Mouse (Mus musculus) limb, embryonic 11.5 days (tissue): ENCODE data around the gene Bicdl2. TPM values are rescaled to one million over a fixed set of nuclear protein-coding genes. Genes with fewer than 3 reads are reported as not detected.

Source experiments
- ATAC-seq: fragments of 200-750 bp; cut with Nextera tagmentation; 2 replicates; pipeline ENCODE4 v1.8.0; 2017; ENCODE audit warnings: low read depth; ENCODE audit not compliant: insufficient number of reproducible peaks, low FRiP score, low TSS enrichment
- DNase-seq: peaks from one replicate; pipeline ENCODE4 v3.0.0-alpha.2; 2015; ENCODE audit warnings: low spot score
- H3K27ac ChIP-seq: fragments of 300-500 bp; sonication (generic); replicated peaks from 2 replicates; pipeline ENCODE4 v1.5.1; 2014; ENCODE audit warnings: low read depth, mild to moderate bottlenecking, low read length
- H3K27me3 ChIP-seq: fragments of 300-500 bp; sonication (generic); 2 replicates; pipeline ENCODE4 v1.6.1; 2014; ENCODE audit warnings: mild to moderate bottlenecking, low read length, mixed read lengths; ENCODE audit not compliant: control insufficient read depth, insufficient read depth
- H3K36me3 ChIP-seq: fragments of 300-500 bp; sonication (generic); 2 replicates; pipeline ENCODE4 v1.6.1; 2014; ENCODE audit warnings: mild to moderate bottlenecking, low read length, moderate library complexity, mixed read lengths; ENCODE audit not compliant: control insufficient read depth, insufficient read depth
- H3K4me1 ChIP-seq: fragments of 300-500 bp; sonication (generic); 2 replicates; pipeline ENCODE4 v1.6.1; 2014; ENCODE audit warnings: low read length, mixed read lengths; ENCODE audit not compliant: control insufficient read depth, insufficient read depth
- H3K4me2 ChIP-seq: fragments of 300-500 bp; sonication (generic); 2 replicates; pipeline ENCODE4 v1.6.1; 2014; ENCODE audit warnings: low read depth, mild to moderate bottlenecking, moderate library complexity; ENCODE audit not compliant: severe bottlenecking
- H3K4me3 ChIP-seq: fragments of 300-500 bp; sonication (generic); 2 replicates; pipeline ENCODE4 v1.5.1; 2014; ENCODE audit warnings: low read depth, low read length
- H3K9ac ChIP-seq: fragments of 300-500 bp; sonication (generic); 2 replicates; pipeline ENCODE4 v1.6.1; 2014; ENCODE audit warnings: mild to moderate bottlenecking, low read length
- H3K9me3 ChIP-seq: fragments of 300-500 bp; sonication (generic); 2 replicates; pipeline ENCODE4 v1.6.1; 2016; ENCODE audit warnings: low read length; ENCODE audit not compliant: control insufficient read depth
- WGBS: fragments of 180-500 bp; shearing (Covaris S2); extraction: QIAGEN DNeasy Blood & Tissue Kit; methylation state at CpG from one replicate; pipeline ENCODE4 v1.1.7; 2014; 5-methylcytosine and 5-hydroxymethylcytosine counted together
- polyA plus RNA-seq: library from polyadenylated mRNA; unstranded; fragments of >200 nt; fragmentation: Nextera tagmentation; extraction: Ambion mirVana; gene quantifications from 2 replicates; pipeline ENCODE4 v1.2.1, GENCODE M21; 2014

Bicdl2 gene
- polyA plus RNA-seq, 1 experiment from 2014 or later = 1.3 TPM

GRCm38 (mm10) chr17:23683856-23684672 lies 23.8 kb downstream of the Bicdl2 start, which contains the start of gene Cldn9:
Gene Cldn9 (minus strand): TSS chr17:23684026.
- H3K9ac ChIP-seq = no peak within 1 kb of the TSS
- peak within 1 kb of the TSS; percentile 36 for H3K4me2 ChIP-seq
- no peak within 1 kb of the TSS for H3K27ac ChIP-seq
- peak; percentile 40 for DNase-seq
- 14% methylated on average over 15 of the region's 15 CpGs for WGBS
- H3K4me1 ChIP-seq = peaks cover 20% of the 10 kb centered on the region
- H3K9me3 ChIP-seq = no peaks in the 10 kb centered on the region
- H3K36me3 ChIP-seq = no peaks in the 10 kb centered on the region
- ATAC-seq = peak; percentile 81
- peak within 1 kb of the TSS; percentile 21 for H3K4me3 ChIP-seq
- peaks cover 41% of the 10 kb centered on the region for H3K27me3 ChIP-seq

GRCm38 (mm10) chr17:23694491-23694890 lies 34.2 kb downstream of the Bicdl2 start:
- H3K36me3 ChIP-seq = no peaks in the 10 kb centered on the region
- DNase-seq (no peak), ATAC-seq (0 out of 2 replicates have a peak, but pooled peaks have one; percentile 23)
- no peak overlapping the region for H3K4me2 ChIP-seq
- H3K4me3 ChIP-seq = no peak overlapping the region
- 63% methylated on average over 1 of the region's 1 CpGs for WGBS
- H3K27ac ChIP-seq = no peak overlapping the region
- no peaks in the 10 kb centered on the region for H3K9me3 ChIP-seq
- H3K4me1 ChIP-seq = peaks cover 11% of the 10 kb centered on the region
- peaks cover 14% of the 10 kb centered on the region for H3K27me3 ChIP-seq
- H3K9ac ChIP-seq = no peak overlapping the region

- 4% methylated on average over 3 of the region's 3 CpGs for WGBS
- Histone ChIP-seq H3K4me1 (peaks cover 14% of the 10 kb centered on the region), H3K36me3 (no peaks in the 10 kb centered on the region), H3K4me2 (no peak overlapping the region), H3K27me3 (peaks cover 19% of the 10 kb centered on the region), H3K4me3 (no peak overlapping the region), H3K9me3 (no peaks in the 10 kb centered on the region), H3K27ac (no peak overlapping the region), H3K9ac (no peak overlapping the region)
- DNase-seq (peak; percentile 64), ATAC-seq (peak; percentile 88)
These were observed 35.5 kb downstream of the Bicdl2 start for GRCm38 (mm10) chr17:23695801-23696200.

DNA sequence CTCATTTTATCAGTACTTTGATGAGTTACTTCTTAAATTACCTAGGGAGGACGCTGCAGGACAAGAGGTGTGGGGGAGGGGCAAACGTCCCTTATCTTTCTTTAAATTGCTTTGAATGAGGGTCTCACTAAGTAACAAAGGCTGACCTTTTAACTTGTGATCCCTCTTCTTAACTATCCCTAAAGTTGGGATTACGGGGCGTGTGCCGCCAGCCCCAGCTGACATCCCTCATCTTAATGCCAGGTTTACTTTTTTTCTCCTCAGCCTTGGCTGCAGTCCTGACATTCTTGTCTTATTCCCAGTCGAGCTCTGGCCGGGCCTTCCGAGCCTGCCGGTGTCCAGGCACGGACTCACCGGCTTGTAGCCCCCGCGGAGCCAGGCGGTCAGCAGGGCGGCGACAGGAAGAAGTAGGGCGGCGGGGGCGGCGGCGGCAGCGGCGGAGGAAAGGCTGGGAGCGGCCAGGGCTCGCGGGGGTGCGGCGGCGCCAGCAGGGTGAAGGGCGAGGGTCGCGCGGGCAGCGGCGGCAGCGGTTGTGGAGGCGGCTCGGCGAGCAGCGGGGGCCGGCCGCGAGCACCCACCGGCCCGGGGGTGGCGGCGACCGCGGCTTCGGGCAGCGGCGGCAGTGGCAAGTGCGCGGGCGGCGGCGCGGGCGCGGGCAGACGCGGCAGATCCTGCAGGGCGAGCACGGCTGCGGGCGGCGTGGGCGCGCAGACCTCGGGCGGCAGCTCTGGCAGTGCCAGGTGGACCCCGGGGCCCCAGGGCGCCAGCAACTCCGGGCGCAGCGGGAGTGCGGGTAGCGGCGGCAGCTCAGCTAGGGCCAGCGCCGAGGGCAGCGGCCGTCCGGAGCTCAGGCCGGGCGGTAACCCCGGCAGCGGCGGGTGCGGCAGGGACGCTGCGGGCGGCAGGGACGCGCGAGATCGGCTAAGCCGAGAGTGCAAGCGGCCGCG lies 39.1 kb downstream of the Bicdl2 start:
- Histone ChIP-seq H3K27me3 (peaks cover 22% of the 10 kb centered on the region), H3K9ac (peak overlapping the region; percentile 30; the same call in 1 of the 2 replicates), H3K27ac (no peak overlapping the region), H3K4me2 (peak overlapping the region; percentile 100), H3K4me1 (peaks cover 14% of the 10 kb centered on the region), H3K9me3 (no peaks in the 10 kb centered on the region), H3K36me3 (no peaks in the 10 kb centered on the region), H3K4me3 (peak overlapping the region; percentile 54)
- under 1% methylated on average over 78 of the region's 101 CpGs for WGBS
- DNase-seq (peak; percentile 47), ATAC-seq (no peak)

- Histone ChIP-seq H3K27me3 (peaks cover 22% of the 10 kb centered on the region), H3K4me2 (peak overlapping the region; percentile 100), H3K27ac (no peak overlapping the region), H3K4me3 (peak overlapping the region; percentile 54), H3K9ac (peak overlapping the region; percentile 30; the same call in 1 of the 2 replicates), H3K9me3 (no peaks in the 10 kb centered on the region), H3K36me3 (no peaks in the 10 kb centered on the region), H3K4me1 (peaks cover 9% of the 10 kb centered on the region)
- WGBS = under 1% methylated on average over 28 of the region's 28 CpGs
- DNase-seq (peak; percentile 89), ATAC-seq (peak; percentile 74)
These were observed 39.8 kb downstream of the Bicdl2 start for GRCm38 (mm10) chr17:23700079-23700478.

- H3K27ac ChIP-seq = no peak overlapping the region
- no peaks in the 10 kb centered on the region for H3K36me3 ChIP-seq
- H3K4me3 ChIP-seq = no peak overlapping the region
- no peak overlapping the region for H3K4me2 ChIP-seq
- DNase-seq (no peak), ATAC-seq (no peak)
- H3K4me1 ChIP-seq = peaks cover 3% of the 10 kb centered on the region; the same call in 1 of the 2 replicates
- no peak overlapping the region for H3K9ac ChIP-seq
- H3K9me3 ChIP-seq = no peaks in the 10 kb centered on the region
- WGBS = 88% methylated on average over 9 of the region's 9 CpGs
- peaks cover 18% of the 10 kb centered on the region for H3K27me3 ChIP-seq
These were observed 43.0 kb downstream of the Bicdl2 start for GRCm38 (mm10) chr17:23703301-23703700.

- Histone ChIP-seq H3K36me3 (no peaks in the 10 kb centered on the region), H3K27me3 (peaks cover 6% of the 10 kb centered on the region), H3K9ac (no peak overlapping the region), H3K27ac (no peak overlapping the region), H3K9me3 (no peaks in the 10 kb centered on the region), H3K4me1 (peaks cover under 1% of the 10 kb centered on the region; the same call in 1 of the 2 replicates), H3K4me2 (no peak overlapping the region), H3K4me3 (no peak overlapping the region)
- DNase-seq (no peak), ATAC-seq (no peak)
- WGBS = 48% methylated on average over 7 of the region's 7 CpGs
These were observed 44.4 kb downstream of the Bicdl2 start for GRCm38 (mm10) chr17:23704741-23705140.

DNA sequence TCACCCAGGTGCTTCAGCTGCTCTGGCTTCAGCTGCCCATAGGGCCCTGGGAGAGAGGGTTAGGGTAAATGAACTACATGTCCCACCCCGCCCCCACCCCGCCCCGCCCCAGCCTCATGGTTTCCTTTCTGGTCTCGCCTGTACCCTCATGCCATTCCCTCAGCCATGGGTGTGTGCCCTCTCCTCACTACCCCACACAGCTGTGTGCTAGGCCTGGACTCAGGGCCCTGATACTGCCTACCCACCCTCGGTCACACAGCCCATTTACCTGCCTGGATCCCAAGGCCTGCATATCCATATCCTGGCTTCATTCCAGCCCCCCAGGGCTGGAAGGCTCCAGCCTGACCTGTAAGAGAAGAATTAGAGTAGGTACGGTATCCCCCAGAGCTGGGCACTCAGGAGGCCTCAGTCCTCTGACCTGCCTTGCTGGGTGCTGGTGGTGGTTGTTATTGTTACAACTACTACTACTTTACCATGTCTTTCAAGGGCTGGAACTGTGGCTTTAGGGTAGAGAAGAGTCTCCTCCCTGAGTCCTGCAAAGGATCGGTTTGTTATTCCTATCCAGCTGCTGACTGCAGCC lies 45.3 kb downstream of the Bicdl2 start:
- ATAC-seq = 0 out of 2 replicates have a peak, but pooled peaks have one; percentile 12
- no peak overlapping the region for H3K4me3 ChIP-seq
- DNase-seq = no peak
- H3K4me1 ChIP-seq = no peaks in the 10 kb centered on the region
- 68% methylated on average over 5 of the region's 7 CpGs for whole genome bisulfite sequencing
- H3K27ac ChIP-seq = no peak overlapping the region
- H3K9ac ChIP-seq = no peak overlapping the region
- peaks cover 3% of the 10 kb centered on the region; the same call in 1 of the 2 replicates for H3K27me3 ChIP-seq
- no peaks in the 10 kb centered on the region for H3K9me3 ChIP-seq
- H3K4me2 ChIP-seq = no peak overlapping the region
- no peaks in the 10 kb centered on the region for H3K36me3 ChIP-seq
